Mouse (Mus musculus): ENCODE results near the gene S1pr5.

- TF ChIP-seq CTCF (IDR thresholded peaks at IDR 0.05; ENCODE audit: insufficient read depth, low read depth, low read length) (no peak), POLR2A (IDR thresholded peaks at IDR 0.05; ENCODE audit: insufficient read depth, low read depth, low read length) (no peak)
Measured at GRCm38 (mm10) chr9:21204156-21204527, 44.1 kb downstream of the S1pr5 start.
